Mouse (Mus musculus) stomach, postnatal 0 days (tissue): Measurements from ENCODE around the gene Lxn.

Experiments
- CTCF ChIP-seq: IDR thresholded peaks from 2 replicates; pipeline ENCODE4 v1.5.1; 2016; ENCODE audit warnings: antibody characterized with exemption, low read depth, mild to moderate bottlenecking, moderate library complexity
- EP300 ChIP-seq: optimal IDR thresholded peaks from 2 replicates; pipeline ENCODE3; 2016; ENCODE audit warnings: antibody characterized with exemption

DNA sequence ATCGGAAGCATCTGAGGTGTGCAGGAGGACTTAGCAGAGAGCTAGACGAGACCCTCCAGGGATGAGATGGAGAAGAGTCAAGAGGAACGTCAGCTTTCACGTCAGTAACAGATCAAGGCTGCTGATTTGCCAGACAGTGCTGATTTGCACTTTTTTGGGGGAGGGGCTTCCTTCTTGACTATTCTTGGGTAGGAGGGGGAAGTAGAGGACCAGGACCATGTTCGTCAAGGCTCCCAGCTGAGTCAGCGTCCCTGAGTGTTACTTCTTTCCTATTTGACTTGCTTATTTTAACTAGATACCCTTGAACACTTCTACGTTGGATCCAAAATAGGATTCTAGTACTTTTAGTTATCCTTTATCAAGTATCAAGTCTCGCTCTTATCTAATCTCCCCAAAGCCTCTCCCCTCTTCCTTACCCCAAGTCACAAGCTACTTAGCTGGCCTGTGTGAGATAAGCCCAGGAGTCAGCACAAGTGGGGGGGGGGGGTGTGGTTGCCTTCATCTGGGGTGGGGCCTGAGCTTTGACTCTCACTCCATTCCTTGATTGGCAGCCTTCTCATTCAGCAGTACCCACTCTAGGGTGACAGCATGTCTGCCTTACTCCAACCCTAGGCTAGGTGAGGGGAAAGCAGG, 35.2 kb upstream of the Lxn start:
- no peak for TF ChIP-seq EP300
- TF ChIP-seq CTCF: no peak
